Comparison of ENCODE assay signal across 10 mouse cellular contexts in the genomic region with DNA sequence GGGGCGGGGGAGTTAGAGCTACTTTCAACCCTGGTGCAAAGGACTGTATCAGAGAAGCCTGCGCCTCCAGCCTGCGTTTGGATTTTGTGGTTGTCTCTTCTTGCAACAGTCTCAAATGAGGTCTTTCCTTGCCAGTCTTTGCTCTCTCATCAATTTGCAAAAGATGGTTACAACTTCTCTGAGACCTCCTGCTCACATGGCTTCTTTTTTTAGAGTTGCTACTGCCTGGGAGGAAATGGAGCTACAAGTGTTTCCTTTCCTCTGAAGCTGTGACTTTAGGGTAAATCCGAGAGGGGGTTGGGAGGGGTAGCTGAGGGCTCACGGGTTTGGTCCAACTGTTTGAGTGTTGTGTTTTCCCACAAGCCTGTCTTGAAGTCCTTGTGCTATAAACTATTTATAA. TPM values are rescaled to one million over a fixed set of nuclear protein-coding genes. Genes with fewer than 3 reads are reported as not detected.
DNase-seq lines count a peak whose midpoint lies in the region; ATAC-seq lines count a peak whose summit lies in the region.
"Had no signal": no experiment of that assay in that cellular context is flagged by ENCODE, and none has a peak within 500 bp of the region (broad histone marks: within the 10 kb centered on the region; RNA-seq: fewer than 3 reads in every experiment).

No protein-coding gene starts in this region.

- DNase-seq in kidney, postnatal 4 days = no peak
- peak; percentile 27 to 30 for DNase-seq in B cell, adult 2 months
- peak; percentile 40 to 54 for DNase-seq in natural killer cell, adult 2 months (ENCODE audit: low spot score in 2 of 2)
- DNase-seq in ovary, adult 18-20 months (ENCODE audit: low spot score) = no peak
- no peak for DNase-seq in cerebellum, postnatal 4 days (ENCODE audit: low spot score in 2 of 2)
- DNase-seq in layer of hippocampus, adult 8-10 months (ENCODE audit: low spot score in 2 of 2) = no peak
- DNase-seq: heart, postnatal 4 days; right cerebral cortex, postnatal 25 days had no signal

- no peaks in the 10 kb centered on the region for H3K27me3 ChIP-seq in kidney, embryonic 15.5 days

- H3K4me1 ChIP-seq in kidney, embryonic 15.5 days = peaks cover 24% of the 10 kb centered on the region; the same call in 1 of the 2 replicates

- H3K9ac ChIP-seq in kidney, embryonic 15.5 days = no peak overlapping the region

- H3K4me2 ChIP-seq in kidney, embryonic 15.5 days = no peak overlapping the region

- H3K4me3 ChIP-seq in kidney, embryonic 15.5 days (replicated peaks) = no peak overlapping the region

- peak overlapping the region; percentile 37; the same call in 1 of the 2 replicates for H3K27ac ChIP-seq in kidney, embryonic 15.5 days

- 47% methylated on average over 5 of the region's 5 CpGs for WGBS in kidney, embryonic 15.5 days

- no peaks in the 10 kb centered on the region for H3K9me3 ChIP-seq in kidney, embryonic 15.5 days (replicated peaks)

- ATAC-seq in kidney, embryonic 15.5 days (replicated peaks; ENCODE audit: low FRiP score) = no peak
- ATAC-seq in common myeloid progenitor, adult 5-6 weeks (replicated peaks; ENCODE audit: low read depth, poor library complexity, severe bottlenecking) = peak; percentile 84

- H3K36me3 ChIP-seq in kidney, embryonic 15.5 days = no peaks in the 10 kb centered on the region

RNA-seq across cellular contexts. Expression of gene Il6st, which starts 30.6 kb away (rescaled TPM):
- polyA plus RNA-seq in kidney, embryonic 15.5 days (2015; fragmentation: Nextera tagmentation; extraction: Ambion mirVana) = 35.4 and 40.4 TPM in 2 replicates
- total RNA-seq in common myeloid progenitor, adult 5-6 weeks (2017) = 28.8 and 35.2 TPM in 2 replicates
- 100 to 1,000 TPM in 1 of 4 experiments, 10 to 100 TPM in 3; 87.6 to 105 (median 97.0) TPM for total RNA-seq in layer of hippocampus, adult 8-10 months (2022)

Comparison
In these comparisons a context has a peak if more than half of its experiments do, and no peak if none do; other contexts are left out.
1. DNase-seq: peak in B cell, adult 2 months (2 of 2) and natural killer cell, adult 2 months (2 of 2); none in kidney, postnatal 4 days (0 of 2), ovary, adult 18-20 months (single experiment), cerebellum, postnatal 4 days (0 of 2) and layer of hippocampus, adult 8-10 months (0 of 2).